Mouse (Mus musculus) erythroblast, adult 5-6 weeks (primary cell): ENCODE data around the gene Dtymk. TPM values are rescaled to one million over a fixed set of nuclear protein-coding genes. Genes with fewer than 3 reads are reported as not detected.

Source experiments
- ATAC-seq: replicated peaks from 2 replicates; pipeline ENCODE4 v1.8.0; 2016; ENCODE audit warnings: moderate number of reproducible peaks, mild to moderate bottlenecking, moderate TSS enrichment, inconsistent platforms; ENCODE audit not compliant: poor library complexity, low FRiP score, severe bottlenecking
- total RNA-seq, 2 experiments: library from RNA; stranded (forward) in 1 of 2; stranded (reverse) in 1 of 2; fragments of 150-400 nt in 1 of 2; fragments of 200-764, 138-1000 nt in 1 of 2; gene quantifications; 2 replicates each; pipeline versions ENCODE4 v1.2.3 to v1.2.4; 2015 to 2017; ENCODE audit warnings: low replicate concordance in 2 of 2

Dtymk gene
- total RNA-seq, 2 experiments from 2014 or later, result 33.8 to 41.9 TPM

DNA sequence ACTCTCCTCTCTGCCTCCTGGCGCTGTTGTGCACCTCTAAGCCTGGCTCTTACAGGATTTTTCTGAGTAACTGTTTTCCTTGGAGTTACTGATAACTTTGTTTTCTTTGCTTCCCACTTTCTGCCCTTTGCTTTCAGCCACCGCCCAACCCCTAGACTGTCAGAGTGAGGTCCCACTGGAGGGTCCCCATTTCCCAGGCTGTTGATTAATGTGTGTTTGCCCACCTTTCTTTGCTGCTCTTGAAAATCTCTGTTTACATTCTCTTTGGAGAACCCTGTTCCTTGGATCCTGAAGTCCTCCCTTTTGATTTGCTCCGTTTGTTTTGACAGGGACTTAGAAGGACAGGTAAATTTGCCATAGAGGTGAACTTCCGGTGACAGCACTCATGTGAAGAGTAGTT is 7.1 kb upstream of the Dtymk start:
- no peak for ATAC-seq

DNA sequence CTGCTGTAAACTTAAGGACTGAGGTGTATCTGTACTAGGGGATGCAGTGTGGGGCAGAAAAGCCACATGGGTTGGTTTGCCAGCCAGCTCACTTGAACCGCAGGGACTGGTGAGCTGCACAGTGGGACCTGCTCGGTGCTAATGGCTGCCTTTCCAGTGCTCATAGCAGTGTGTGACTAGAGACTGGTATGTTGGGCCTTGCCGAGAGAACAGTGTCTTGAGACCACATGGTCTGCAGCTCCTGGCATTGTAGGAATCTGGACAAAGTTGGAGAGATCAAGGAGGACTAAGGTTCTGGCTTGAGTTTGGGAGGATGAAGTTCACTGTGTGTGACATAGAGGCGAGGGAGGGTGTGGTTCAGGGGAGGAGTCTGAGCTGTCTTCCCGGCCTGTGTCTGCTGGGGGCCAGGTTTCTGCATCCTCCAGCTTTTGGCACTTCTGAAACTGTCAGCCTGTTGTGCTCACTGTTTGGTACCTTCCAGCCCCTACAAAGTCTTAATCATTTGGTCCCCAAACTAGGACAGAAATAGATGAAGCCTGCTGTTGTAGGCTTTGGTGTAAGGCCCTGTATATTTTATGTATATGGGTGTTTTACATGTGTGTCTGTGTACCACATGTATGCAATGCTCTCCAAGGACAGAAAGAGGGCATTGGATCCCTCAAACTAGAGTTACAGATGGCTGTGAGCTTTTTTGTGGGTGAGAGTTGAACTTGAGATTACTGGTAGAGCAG is 3.7 kb upstream of the Dtymk start:
- peak; percentile 50 for ATAC-seq

DNA sequence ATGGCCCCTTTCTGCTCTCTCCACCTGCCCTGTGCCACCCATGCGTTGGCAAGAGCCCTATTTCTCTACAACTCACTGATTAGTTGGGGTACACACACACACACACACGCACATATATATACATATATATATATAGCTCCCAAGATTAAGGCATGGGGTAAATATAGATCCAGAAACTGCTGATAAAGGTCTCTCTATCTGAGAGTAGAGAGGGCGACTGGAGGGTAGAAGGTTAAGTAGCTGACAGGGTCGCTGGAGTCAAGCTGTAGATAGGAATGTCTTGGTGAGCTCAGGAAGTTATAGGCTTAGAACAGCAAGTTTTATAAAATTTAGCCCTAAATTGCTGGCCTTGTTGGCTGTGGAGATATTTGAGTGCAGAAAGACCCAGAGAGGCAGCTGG is 3.1 kb upstream of the Dtymk start:
- no peak for ATAC-seq

GRCm38 (mm10) chr1:93803556-93804507 is 2.1 kb upstream of the Dtymk start, which contains the start of gene Ing5:
Ing5 (plus strand) TSS chr1:93803965.
- peak; percentile 72 for ATAC-seq

- 0 out of 2 replicates have a peak, but pooled peaks have one; percentile 4 for ATAC-seq
Observed at GRCm38 (mm10) chr1:93802771-93803170, 1.0 kb upstream of the Dtymk start.

GRCm38 (mm10) chr1:93800670-93801503 is 847 bp downstream of the Dtymk start:
- no peak for ATAC-seq

- no peak for ATAC-seq
Observed at GRCm38 (mm10) chr1:93795886-93796285, 5.8 kb downstream of the Dtymk start.

- no peak for ATAC-seq
Observed at GRCm38 (mm10) chr1:93794526-93794925, 7.2 kb downstream of the Dtymk start.

- ATAC-seq, result no peak
Observed at GRCm38 (mm10) chr1:93786912-93787311, 14.8 kb downstream of the Dtymk start.

GRCm38 (mm10) chr1:93776686-93777085 is 25.0 kb downstream of the Dtymk start:
- no peak for ATAC-seq

DNA sequence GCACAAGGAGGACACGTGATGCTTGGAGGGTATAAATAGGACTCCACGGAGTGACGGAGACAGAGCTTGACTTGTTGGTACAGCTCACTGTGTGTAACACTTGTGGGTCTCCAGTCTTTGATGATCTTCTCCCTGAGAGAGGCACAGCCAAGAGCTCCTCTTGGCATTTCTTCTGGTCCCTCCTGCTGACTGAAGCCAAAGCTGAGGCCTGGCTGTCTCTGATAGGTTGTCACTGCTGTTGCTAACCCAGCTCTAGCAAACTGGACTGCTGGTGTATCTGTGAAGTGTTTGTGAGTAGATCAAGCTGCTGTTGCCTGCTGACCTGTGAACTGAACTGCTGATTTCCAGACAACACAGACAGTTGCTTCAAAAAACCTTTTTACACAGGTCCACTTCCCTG is 31.8 kb downstream of the Dtymk start:
- ATAC-seq, result no peak

DNA sequence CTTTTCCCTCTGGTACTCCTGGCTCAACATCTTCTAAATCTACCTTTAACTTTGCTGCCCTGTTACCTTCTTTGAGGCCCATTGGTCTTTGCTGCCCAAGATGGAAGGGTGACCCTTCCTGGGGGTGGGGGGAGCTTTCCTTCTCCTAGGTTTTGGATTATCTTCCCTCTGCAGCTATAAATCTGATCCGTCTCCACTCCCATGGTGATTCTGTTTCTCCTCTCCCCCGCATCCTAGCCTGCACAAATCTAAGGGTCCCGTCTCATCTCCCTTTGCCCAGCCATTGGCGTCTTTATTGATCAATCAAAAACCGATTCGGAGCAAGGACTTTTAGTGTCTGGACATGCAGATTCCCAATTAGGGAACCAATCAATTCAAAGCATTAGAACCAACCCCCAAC is 34.1 kb downstream of the Dtymk start:
- ATAC-seq, result no peak

DNA sequence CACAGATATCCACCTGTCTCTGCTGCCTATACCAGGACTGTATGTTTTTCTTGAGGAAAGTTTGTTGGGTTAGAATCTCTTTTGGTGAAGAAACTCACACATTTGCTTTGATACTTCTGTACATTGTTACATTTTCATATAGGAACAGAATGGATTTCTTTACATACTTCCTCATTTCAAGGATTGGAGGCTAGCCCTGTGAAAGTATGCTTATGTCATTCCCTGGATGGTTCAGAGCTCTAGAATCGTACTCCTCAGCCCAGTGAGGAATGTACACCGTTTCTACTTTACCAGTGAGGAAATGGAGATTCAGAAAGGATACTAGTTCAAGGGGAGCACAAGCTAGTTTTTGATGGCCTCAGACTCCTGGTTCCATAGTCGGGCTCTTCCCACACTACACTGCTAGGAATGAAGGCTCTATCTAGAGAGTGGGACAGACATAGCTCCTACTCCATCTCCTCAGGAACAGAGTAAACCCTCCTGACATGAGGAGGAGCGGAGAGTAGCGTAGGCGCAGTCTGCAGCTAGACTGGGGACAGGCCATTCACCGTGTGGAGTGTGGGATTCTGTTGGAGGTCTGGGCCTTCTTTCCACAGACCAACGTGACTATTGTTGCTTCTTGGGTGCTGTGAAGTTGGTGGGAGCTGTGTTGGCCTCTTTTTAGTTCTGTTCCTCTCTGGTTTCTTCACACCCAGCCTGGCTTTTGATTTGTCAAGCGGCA is 36.7 kb downstream of the Dtymk start:
- no peak for ATAC-seq

- ATAC-seq, result peak; percentile 89
Observed at GRCm38 (mm10) chr1:93763531-93763930, 38.2 kb downstream of the Dtymk start.

DNA sequence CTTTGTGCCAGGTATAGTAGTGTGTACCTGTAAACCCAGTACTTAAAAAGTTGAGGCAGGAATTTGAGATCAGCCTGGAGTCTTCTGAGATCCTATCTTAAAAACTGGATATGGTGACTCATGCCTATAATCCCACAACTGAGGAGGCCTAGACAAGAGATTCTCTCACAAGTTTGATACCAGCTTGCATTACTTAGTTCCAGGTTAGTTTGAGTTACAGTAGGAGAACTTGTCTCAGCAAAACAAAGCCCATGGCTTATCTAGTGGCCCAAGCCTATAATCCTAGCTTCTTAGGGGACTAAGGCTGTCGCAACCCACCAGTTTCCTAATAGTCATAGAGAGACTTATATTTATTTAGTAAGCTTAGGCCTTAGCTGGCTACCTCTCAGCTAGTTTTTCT is 41.7 kb downstream of the Dtymk start:
- no peak for ATAC-seq

DNA sequence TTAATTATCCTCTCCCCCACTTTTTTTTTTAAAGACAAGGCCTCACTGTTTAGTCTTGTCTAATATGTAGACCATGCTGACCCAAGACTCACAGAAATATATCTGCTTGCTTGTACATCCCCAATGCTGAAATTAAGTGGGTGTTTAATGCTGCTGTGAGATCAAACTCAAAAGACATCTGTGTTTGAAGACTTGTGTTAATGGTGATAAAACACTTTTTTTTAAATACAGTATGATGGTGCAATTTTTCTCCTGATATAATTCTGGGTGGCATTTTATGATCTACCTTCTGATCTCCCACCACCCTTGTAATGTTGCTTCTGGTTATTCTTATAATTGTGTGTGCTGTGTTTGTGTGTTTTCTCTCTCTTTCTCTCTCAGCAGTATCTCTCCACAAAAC is 45.6 kb downstream of the Dtymk start:
- peak; percentile 52 for ATAC-seq

- no peak for ATAC-seq
Observed at GRCm38 (mm10) chr1:93755618-93756017, 46.1 kb downstream of the Dtymk start.

GRCm38 (mm10) chr1:93755291-93755610 is 46.5 kb downstream of the Dtymk start:
- no peak for ATAC-seq

DNA sequence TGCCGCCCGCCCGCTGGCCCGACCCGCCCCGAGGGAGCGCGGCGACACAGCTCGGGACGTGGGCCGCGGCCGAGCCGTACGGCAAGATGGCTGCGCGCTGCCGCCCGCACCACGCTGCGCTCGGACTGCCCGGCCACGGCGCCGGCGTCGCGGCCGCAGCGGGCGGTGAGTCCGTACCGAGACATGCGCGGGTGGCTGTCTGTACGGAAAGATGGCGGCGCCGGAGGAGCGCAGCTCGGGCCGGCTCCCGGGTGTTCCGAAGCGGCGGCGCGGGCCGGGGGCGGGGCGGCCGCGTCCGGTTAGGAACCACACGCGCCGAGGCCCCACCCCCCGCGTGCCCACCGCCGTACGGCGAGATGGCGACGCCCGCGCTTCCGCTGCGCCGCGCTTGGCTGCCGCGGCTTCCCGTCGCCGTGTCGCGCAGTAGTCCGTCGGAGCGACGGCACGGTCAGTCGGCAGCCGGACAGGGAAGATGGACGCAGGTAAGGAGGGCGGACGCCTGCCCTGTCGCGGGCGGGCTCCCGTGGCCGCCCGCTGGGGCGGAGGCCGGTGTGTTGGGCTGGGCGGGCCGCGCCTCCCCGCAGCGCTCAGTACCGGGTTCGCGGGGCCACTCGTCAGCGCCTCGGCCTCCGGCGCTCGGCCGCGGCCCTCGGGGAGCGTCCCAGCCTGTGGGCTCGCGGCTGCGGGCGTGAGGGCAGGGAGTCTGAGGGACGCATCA is 47.0 kb downstream of the Dtymk start, which contains the start of gene Thap4:
TSS of gene Thap4 (minus strand) at position 292 of the 718 bp plus-strand sequence.
- ATAC-seq, result peak; percentile 63
